21 mouse cellular contexts compared by ENCODE assay signal in the genomic region with DNA sequence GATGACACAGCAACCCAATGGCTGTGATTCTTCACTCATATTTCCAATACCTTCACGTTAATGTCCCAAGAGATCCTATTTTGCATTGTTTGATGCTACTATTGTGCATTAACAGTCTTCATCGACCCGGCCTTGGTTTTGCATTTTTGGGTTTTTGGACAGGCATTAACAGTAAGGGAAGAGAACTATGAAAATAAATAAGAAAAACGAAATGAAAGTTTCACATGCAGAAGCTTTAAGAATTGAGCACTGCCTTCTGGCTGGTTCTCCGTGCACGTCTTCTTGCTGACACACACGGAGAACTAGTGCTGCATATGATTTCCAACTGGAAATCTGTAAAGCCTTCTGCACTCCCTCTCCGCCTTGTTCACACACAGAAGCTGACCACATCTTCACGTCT.
DNase-seq lines count a peak whose midpoint lies in the region; ATAC-seq and TF ChIP-seq lines count a peak whose summit lies in the region.
"Had no signal": no experiment of that assay in that cellular context is flagged by ENCODE, and none has a peak within 500 bp of the region (broad histone marks: within the 10 kb centered on the region; RNA-seq: fewer than 3 reads in every experiment).

No protein-coding gene starts in this region.

- no peaks in the 10 kb centered on the region for H3K4me1 ChIP-seq in midbrain, postnatal 0 days (ENCODE audit: insufficient read depth, low read length)
- H3K4me1 ChIP-seq in midbrain, embryonic 15.5 days: no peaks in the 10 kb centered on the region
- no peaks in the 10 kb centered on the region for H3K4me1 ChIP-seq in liver, postnatal 0 days (ENCODE audit: insufficient read depth)
- H3K4me1 ChIP-seq: embryonic facial prominence, embryonic 12.5 days; forebrain, embryonic 15.5 days; heart, embryonic 10.5 days; hindbrain, embryonic 13.5 days; intestine, embryonic 15.5 days had no signal

- WGBS in midbrain, postnatal 0 days: 77% methylated on average over 9 of the region's 9 CpGs
- 86% methylated on average over 9 of the region's 9 CpGs for WGBS in midbrain, embryonic 15.5 days
- 72% methylated on average over 9 of the region's 9 CpGs for WGBS in liver, postnatal 0 days (ENCODE audit: insufficient replicate concordance)

- no peak for TF ChIP-seq EP300 in liver, postnatal 0 days (IDR thresholded peaks at IDR 0.05; ENCODE audit: low read depth)

- H3K9ac ChIP-seq in midbrain, postnatal 0 days (replicated peaks; ENCODE audit: low read length, poor library complexity, severe bottlenecking): no peak overlapping the region
- no peak overlapping the region for H3K9ac ChIP-seq in midbrain, embryonic 15.5 days
- no peak overlapping the region for H3K9ac ChIP-seq in liver, postnatal 0 days (replicated peaks)
- H3K9ac ChIP-seq: embryonic facial prominence, embryonic 12.5 days; forebrain, embryonic 15.5 days; hindbrain, embryonic 13.5 days; intestine, embryonic 15.5 days had no signal

- ATAC-seq in cerebellum, adult (ENCODE audit: insufficient number of reproducible peaks, low FRiP score, low TSS enrichment): no peak
- no peak for ATAC-seq in midbrain, postnatal 0 days (ENCODE audit: low FRiP score)
- ATAC-seq in midbrain, embryonic 15.5 days (replicated peaks): no peak
- ATAC-seq in liver, postnatal 0 days: no peak
- ATAC-seq: activated CD4-positive, CD25-positive, alpha-beta regulatory T cell, adult 4 months; forebrain, embryonic 15.5 days; intestine, embryonic 15.5 days; Patski had no signal

- no peaks in the 10 kb centered on the region for H3K36me3 ChIP-seq in midbrain, postnatal 0 days (ENCODE audit: insufficient read depth, low read length)
- H3K36me3 ChIP-seq in midbrain, embryonic 15.5 days (replicated peaks): no peaks in the 10 kb centered on the region
- H3K36me3 ChIP-seq in liver, postnatal 0 days (replicated peaks; ENCODE audit: insufficient read depth, low read length): no peaks in the 10 kb centered on the region
- H3K36me3 ChIP-seq: embryonic facial prominence, embryonic 12.5 days; forebrain, embryonic 15.5 days; heart, embryonic 10.5 days; hindbrain, embryonic 13.5 days; intestine, embryonic 15.5 days had no signal

- DNase-seq in cerebellum, adult 18-20 months: peak; percentile 39 to 52
- peak; percentile 2 for DNase-seq in midbrain, postnatal 0 days (ENCODE audit: low spot score)
- peak; percentile 44 to 55 for DNase-seq in cerebellum, postnatal 10 days
- no peak for DNase-seq in spleen, adult 18-20 months
- no peak for DNase-seq in frontal cortex, postnatal 36 days (ENCODE audit: low spot score in 2 of 2)
- no peak for DNase-seq in liver, postnatal 0 days
- DNase-seq: adrenal gland, postnatal 14 days; gastrocnemius, postnatal 10 days; heart, adult 18-20 months; heart, postnatal 10 days; heart, postnatal 4 days; kidney, adult 18-20 months had no signal

- TF ChIP-seq CTCF in midbrain, postnatal 0 days (IDR thresholded peaks at IDR 0.05): no peak
- no peak for TF ChIP-seq CTCF in liver, postnatal 0 days (IDR thresholded peaks at IDR 0.05; ENCODE audit: low read depth)

- H3K9me3 ChIP-seq in midbrain, postnatal 0 days (ENCODE audit: low read length): no peaks in the 10 kb centered on the region
- H3K9me3 ChIP-seq in midbrain, embryonic 15.5 days: no peaks in the 10 kb centered on the region
- H3K9me3 ChIP-seq in liver, postnatal 0 days (ENCODE audit: low read length): no peaks in the 10 kb centered on the region
- H3K9me3 ChIP-seq: embryonic facial prominence, embryonic 12.5 days; forebrain, embryonic 15.5 days; heart, embryonic 10.5 days; hindbrain, embryonic 13.5 days; intestine, embryonic 15.5 days had no signal

- H3K4me3 ChIP-seq in midbrain, postnatal 0 days (ENCODE audit: low read depth, low read length): no peak overlapping the region
- no peak overlapping the region for H3K4me3 ChIP-seq in midbrain, embryonic 15.5 days
- no peak overlapping the region for H3K4me3 ChIP-seq in liver, postnatal 0 days (ENCODE audit: low read depth, low read length)
- H3K4me3 ChIP-seq: embryonic facial prominence, embryonic 12.5 days; forebrain, embryonic 15.5 days; heart, embryonic 10.5 days; hindbrain, embryonic 13.5 days; intestine, embryonic 15.5 days had no signal

- no peak overlapping the region for H3K4me2 ChIP-seq in midbrain, postnatal 0 days (ENCODE audit: low read depth, low read length, poor library complexity, severe bottlenecking)
- H3K4me2 ChIP-seq in midbrain, embryonic 15.5 days: no peak overlapping the region
- H3K4me2 ChIP-seq in liver, postnatal 0 days (ENCODE audit: low read depth, low read length): no peak overlapping the region
- H3K4me2 ChIP-seq: embryonic facial prominence, embryonic 12.5 days; forebrain, embryonic 15.5 days; hindbrain, embryonic 13.5 days; intestine, embryonic 15.5 days had no signal

- no peak overlapping the region for H3K27ac ChIP-seq in midbrain, postnatal 0 days (ENCODE audit: low read depth, low read length)
- H3K27ac ChIP-seq in midbrain, embryonic 15.5 days: no peak overlapping the region
- no peak overlapping the region for H3K27ac ChIP-seq in liver, postnatal 0 days (ENCODE audit: low read depth)
- H3K27ac ChIP-seq: embryonic facial prominence, embryonic 12.5 days; forebrain, embryonic 15.5 days; heart, embryonic 10.5 days; hindbrain, embryonic 13.5 days; intestine, embryonic 15.5 days had no signal

- no peaks in the 10 kb centered on the region for H3K27me3 ChIP-seq in midbrain, postnatal 0 days (ENCODE audit: insufficient read depth, low read length)
- H3K27me3 ChIP-seq in midbrain, embryonic 15.5 days (replicated peaks): no peaks in the 10 kb centered on the region
- no peaks in the 10 kb centered on the region for H3K27me3 ChIP-seq in liver, postnatal 0 days (ENCODE audit: insufficient read depth, low read length)
- H3K27me3 ChIP-seq: embryonic facial prominence, embryonic 12.5 days; forebrain, embryonic 15.5 days; hindbrain, embryonic 13.5 days; intestine, embryonic 15.5 days had no signal

Comparison
In these comparisons a context has a peak if more than half of its experiments do, and no peak if none do; other contexts are left out.
1. DNase-seq: peak in cerebellum, adult 18-20 months (2 of 2), midbrain, postnatal 0 days (single experiment) and cerebellum, postnatal 10 days (2 of 2); none in spleen, adult 18-20 months (0 of 2), frontal cortex, postnatal 36 days (0 of 2) and liver, postnatal 0 days (single experiment).